Mouse (Mus musculus): ENCODE measurements around the gene Plekhm2. TPM values are rescaled to one million over a fixed set of nuclear protein-coding genes. Genes with fewer than 3 reads are reported as not detected.

The Plekhm2 gene
- polyA plus RNA-seq, 1 experiment from 2014 or later = 3.5 TPM

DNA sequence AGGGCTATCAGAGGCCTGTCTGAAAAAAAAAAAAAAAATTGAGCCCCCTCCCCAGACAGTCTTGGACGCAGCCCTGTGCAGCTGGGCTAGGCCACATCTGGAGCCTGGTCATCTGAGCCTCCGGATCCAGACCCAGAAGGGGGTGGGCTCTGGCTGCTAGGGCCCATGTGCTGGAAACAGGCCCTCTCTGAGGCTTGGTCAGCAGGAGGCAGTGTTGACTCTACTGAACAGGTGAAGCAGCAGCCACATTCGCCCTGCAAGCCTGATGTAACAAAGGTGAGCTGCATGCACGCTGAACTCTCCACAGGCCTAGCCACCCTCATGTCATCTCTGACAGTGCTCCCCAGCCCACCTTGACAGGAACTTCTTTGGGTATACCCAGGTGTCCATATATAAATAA is 5.0 kb downstream of the Plekhm2 start:
- ATAC-seq (replicated peaks; ENCODE audit: insufficient number of reproducible peaks, low FRiP score, low TSS enrichment, low read depth) (no peak), DNase-seq (ENCODE audit: low spot score) (peak; percentile 28)
- H3K27me3 ChIP-seq (ENCODE audit: control insufficient read depth, insufficient read depth, low read length) = no peaks in the 10 kb centered on the region
- no peak overlapping the region for H3K4me2 ChIP-seq (ENCODE audit: low read depth, low read length)
- H3K27ac ChIP-seq (replicated peaks; ENCODE audit: low read depth, low read length) = no peak overlapping the region
- no peaks in the 10 kb centered on the region for H3K36me3 ChIP-seq (replicated peaks; ENCODE audit: control insufficient read depth, insufficient read depth, low read depth, low read length)
- WGBS = 41% methylated on average over 4 of the region's 4 CpGs
- peaks cover 4% of the 10 kb centered on the region for H3K4me1 ChIP-seq (ENCODE audit: control insufficient read depth, insufficient read depth, low read length)
- H3K9me3 ChIP-seq (replicated peaks; ENCODE audit: control insufficient read depth, low read length) = no peaks in the 10 kb centered on the region
- H3K4me3 ChIP-seq (ENCODE audit: low read depth, low read length) = no peak overlapping the region
- H3K9ac ChIP-seq (replicated peaks; ENCODE audit: low read length) = no peak overlapping the region

DNA sequence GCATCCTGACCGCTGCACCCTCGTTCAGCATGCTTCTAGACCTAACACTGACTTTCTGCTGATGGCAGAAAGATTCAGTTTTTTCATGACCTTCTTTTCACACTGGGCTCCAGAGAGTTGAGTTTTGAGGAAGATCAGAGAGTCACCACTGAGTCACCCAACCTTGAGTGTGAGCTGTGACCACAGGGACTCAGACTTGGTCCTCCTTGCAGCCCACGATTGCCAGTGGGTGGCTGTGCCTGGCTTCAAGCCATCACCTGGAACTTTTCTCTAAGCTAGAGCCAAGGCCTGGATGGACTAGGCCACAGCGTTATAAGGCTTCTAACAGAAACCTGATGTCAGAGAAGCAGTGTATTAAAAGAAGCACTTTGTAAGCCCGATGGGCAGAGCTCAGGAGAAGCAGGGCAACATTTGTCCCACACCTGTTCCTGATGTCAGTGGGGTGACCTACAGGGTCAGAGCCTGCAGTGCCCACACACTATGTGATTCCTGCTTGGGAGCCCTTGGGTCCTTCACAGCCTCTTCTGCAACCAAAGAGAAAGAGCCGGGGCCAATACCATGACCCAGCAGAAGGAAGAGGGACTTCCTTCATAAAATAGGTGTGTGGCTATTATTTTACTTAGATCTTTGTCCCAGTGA is 5.7 kb downstream of the Plekhm2 start:
- Histone ChIP-seq H3K4me2 (ENCODE audit: low read depth, low read length) (no peak overlapping the region), H3K9me3 (replicated peaks; ENCODE audit: control insufficient read depth, low read length) (no peaks in the 10 kb centered on the region), H3K27ac (replicated peaks; ENCODE audit: low read depth, low read length) (no peak overlapping the region), H3K9ac (replicated peaks; ENCODE audit: low read length) (no peak overlapping the region), H3K27me3 (ENCODE audit: control insufficient read depth, insufficient read depth, low read length) (no peaks in the 10 kb centered on the region), H3K4me3 (ENCODE audit: low read depth, low read length) (no peak overlapping the region), H3K36me3 (replicated peaks; ENCODE audit: control insufficient read depth, insufficient read depth, low read depth, low read length) (no peaks in the 10 kb centered on the region), H3K4me1 (ENCODE audit: control insufficient read depth, insufficient read depth, low read length) (no peaks in the 10 kb centered on the region)
- no peak for DNase-seq (ENCODE audit: low spot score)
- 82% methylated on average over 6 of the region's 6 CpGs for WGBS
- no peak for ATAC-seq (replicated peaks; ENCODE audit: insufficient number of reproducible peaks, low FRiP score, low TSS enrichment, low read depth)

DNA sequence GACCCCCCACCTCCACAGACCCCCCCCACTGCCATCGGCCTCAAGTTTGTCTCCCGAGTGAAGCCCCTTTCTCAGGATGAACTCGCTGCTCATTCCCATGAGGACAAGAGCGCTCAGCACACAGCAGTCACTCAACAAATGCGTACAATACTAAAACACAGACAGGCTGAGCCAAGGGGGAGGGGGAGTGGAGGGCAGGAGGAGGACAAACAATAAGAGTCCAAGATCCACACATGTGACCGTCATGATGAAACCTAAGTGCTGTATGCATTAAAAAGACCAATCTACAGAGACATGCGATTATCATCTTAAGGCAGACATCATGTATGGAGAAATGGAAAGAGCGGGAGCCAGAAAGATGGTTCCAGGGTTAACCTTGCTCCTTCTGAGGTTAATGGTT is 7.8 kb downstream of the Plekhm2 start:
- Histone ChIP-seq H3K9ac (replicated peaks; ENCODE audit: low read length) (no peak overlapping the region), H3K4me2 (ENCODE audit: low read depth, low read length) (no peak overlapping the region), H3K9me3 (replicated peaks; ENCODE audit: control insufficient read depth, low read length) (no peaks in the 10 kb centered on the region), H3K27ac (replicated peaks; ENCODE audit: low read depth, low read length) (no peak overlapping the region), H3K4me3 (ENCODE audit: low read depth, low read length) (no peak overlapping the region), H3K27me3 (ENCODE audit: control insufficient read depth, insufficient read depth, low read length) (no peaks in the 10 kb centered on the region), H3K36me3 (replicated peaks; ENCODE audit: control insufficient read depth, insufficient read depth, low read depth, low read length) (no peaks in the 10 kb centered on the region), H3K4me1 (ENCODE audit: control insufficient read depth, insufficient read depth, low read length) (no peaks in the 10 kb centered on the region)
- DNase-seq (ENCODE audit: low spot score) = no peak
- 83% methylated on average over 8 of the region's 8 CpGs for WGBS
- no peak for ATAC-seq (replicated peaks; ENCODE audit: insufficient number of reproducible peaks, low FRiP score, low TSS enrichment, low read depth)

DNA sequence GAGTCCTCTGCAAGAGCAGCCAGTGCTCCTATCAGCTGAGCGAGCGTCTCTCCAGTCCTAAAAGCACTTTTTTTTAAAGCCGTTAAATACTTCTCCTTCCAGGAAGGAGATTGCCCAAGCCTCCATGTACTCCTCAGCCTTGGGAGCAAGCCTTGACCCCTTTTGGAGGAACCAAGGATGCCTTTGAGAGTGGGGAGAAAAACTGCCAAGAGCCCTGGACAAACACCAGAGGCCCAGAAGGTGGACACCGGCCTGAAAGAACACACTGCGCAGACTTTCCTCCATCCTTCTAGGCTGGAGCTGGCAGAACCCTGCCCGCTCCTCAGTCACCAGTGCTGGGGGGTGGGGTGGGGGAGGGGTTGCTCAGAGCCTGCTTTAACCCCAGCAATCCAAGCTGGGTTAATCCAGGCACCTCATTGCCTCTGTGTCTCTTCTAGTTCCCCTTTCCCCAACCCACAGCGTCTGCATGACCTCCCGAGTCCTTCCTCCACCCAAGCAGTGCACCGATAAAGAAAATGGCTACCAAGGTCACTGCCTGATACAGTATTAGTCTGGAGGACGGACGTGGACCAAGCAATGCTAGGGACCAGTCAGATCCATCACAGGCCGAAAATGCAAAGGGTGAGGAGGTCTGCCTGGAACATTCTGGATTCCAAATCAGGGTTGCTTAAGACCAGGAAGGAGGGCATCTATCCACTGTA is 8.6 kb downstream of the Plekhm2 start:
- no peaks in the 10 kb centered on the region for H3K36me3 ChIP-seq (replicated peaks; ENCODE audit: control insufficient read depth, insufficient read depth, low read depth, low read length)
- DNase-seq (ENCODE audit: low spot score) (no peak), ATAC-seq (replicated peaks; ENCODE audit: insufficient number of reproducible peaks, low FRiP score, low TSS enrichment, low read depth) (no peak)
- H3K4me1 ChIP-seq (ENCODE audit: control insufficient read depth, insufficient read depth, low read length) = no peaks in the 10 kb centered on the region
- no peaks in the 10 kb centered on the region for H3K27me3 ChIP-seq (ENCODE audit: control insufficient read depth, insufficient read depth, low read length)
- WGBS = 88% methylated on average over 12 of the region's 12 CpGs
- H3K4me2 ChIP-seq (ENCODE audit: low read depth, low read length) = no peak overlapping the region
- H3K27ac ChIP-seq (replicated peaks; ENCODE audit: low read depth, low read length) = no peak overlapping the region
- H3K4me3 ChIP-seq (ENCODE audit: low read depth, low read length) = no peak overlapping the region
- H3K9me3 ChIP-seq (replicated peaks; ENCODE audit: control insufficient read depth, low read length) = no peaks in the 10 kb centered on the region
- H3K9ac ChIP-seq (replicated peaks; ENCODE audit: low read length) = no peak overlapping the region

DNA sequence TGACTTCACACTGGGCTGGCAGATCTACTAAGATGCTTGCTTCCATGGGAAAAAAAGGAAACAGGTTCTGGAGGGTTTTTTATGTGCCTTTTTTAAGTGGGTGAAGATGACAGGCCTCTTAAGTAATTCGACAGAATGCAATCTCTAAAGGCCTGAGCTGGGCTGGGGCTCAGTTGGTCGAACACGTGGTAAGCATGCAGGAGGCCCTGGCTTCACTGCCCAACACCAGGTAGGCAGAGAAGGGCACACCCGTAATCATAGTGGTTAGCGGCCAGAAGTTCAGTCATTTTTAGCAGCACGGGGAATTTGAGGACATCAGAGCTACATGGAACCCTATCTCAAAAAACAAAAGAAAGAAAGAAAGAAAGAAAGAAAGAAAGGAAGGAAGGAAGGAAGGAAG is 10.2 kb downstream of the Plekhm2 start:
- Histone ChIP-seq H3K9me3 (replicated peaks; ENCODE audit: control insufficient read depth, low read length) (no peaks in the 10 kb centered on the region), H3K4me3 (ENCODE audit: low read depth, low read length) (no peak overlapping the region), H3K4me2 (ENCODE audit: low read depth, low read length) (no peak overlapping the region), H3K9ac (replicated peaks; ENCODE audit: low read length) (no peak overlapping the region), H3K27ac (replicated peaks; ENCODE audit: low read depth, low read length) (no peak overlapping the region), H3K4me1 (ENCODE audit: control insufficient read depth, insufficient read depth, low read length) (no peaks in the 10 kb centered on the region), H3K36me3 (replicated peaks; ENCODE audit: control insufficient read depth, insufficient read depth, low read depth, low read length) (no peaks in the 10 kb centered on the region), H3K27me3 (ENCODE audit: control insufficient read depth, insufficient read depth, low read length) (no peaks in the 10 kb centered on the region)
- DNase-seq (ENCODE audit: low spot score) = no peak
- ATAC-seq (replicated peaks; ENCODE audit: insufficient number of reproducible peaks, low FRiP score, low TSS enrichment, low read depth) = no peak
- WGBS = 89% methylated on average over 6 of the region's 6 CpGs

DNA sequence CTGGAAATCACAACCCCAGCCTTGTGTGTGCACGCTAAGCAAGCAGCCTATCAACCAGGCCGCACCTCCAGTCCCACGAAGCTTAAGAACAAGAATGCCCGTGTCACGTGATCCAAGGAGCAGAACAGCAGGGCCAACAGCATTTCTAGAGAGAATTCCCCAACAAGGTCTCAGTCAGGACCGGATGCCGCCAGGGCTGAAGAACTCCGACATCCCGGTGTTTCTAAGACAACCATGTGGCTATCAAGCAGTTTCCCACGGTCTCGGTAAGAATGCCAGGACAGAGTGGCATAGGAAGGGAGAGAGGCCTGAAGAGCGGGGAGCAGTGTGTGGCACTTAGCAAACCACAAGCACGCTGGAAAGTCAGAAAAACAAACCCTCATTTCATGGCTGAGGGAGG is 10.9 kb downstream of the Plekhm2 start:
- WGBS = 93% methylated on average over 13 of the region's 13 CpGs

DNA sequence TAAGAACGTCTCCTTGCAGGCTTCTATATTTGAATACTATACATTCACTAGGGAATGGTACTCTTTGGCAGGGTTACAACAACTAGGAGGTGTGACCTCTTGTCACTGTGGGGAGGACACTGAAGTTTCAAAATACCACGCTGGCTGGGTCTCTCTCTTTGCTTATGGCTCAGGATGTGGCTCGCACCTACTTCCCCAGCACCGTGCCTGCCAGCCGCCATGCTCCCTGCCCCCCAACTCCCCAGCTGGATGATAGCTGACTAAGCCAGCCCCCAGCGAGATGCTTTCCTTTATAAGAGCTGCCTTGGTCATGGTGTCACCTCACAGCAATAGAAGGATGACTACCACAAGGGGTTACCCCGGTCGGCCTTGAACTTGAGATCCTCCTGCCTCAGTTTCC is 11.7 kb downstream of the Plekhm2 start:
- H3K9me3 ChIP-seq (replicated peaks; ENCODE audit: control insufficient read depth, low read length) = no peaks in the 10 kb centered on the region
- no peak overlapping the region for H3K27ac ChIP-seq (replicated peaks; ENCODE audit: low read depth, low read length)
- DNase-seq (ENCODE audit: low spot score) (no peak), ATAC-seq (replicated peaks; ENCODE audit: insufficient number of reproducible peaks, low FRiP score, low TSS enrichment, low read depth) (no peak)
- H3K36me3 ChIP-seq (replicated peaks; ENCODE audit: control insufficient read depth, insufficient read depth, low read depth, low read length) = no peaks in the 10 kb centered on the region; the same call in 1 of the 2 replicates
- H3K27me3 ChIP-seq (ENCODE audit: control insufficient read depth, insufficient read depth, low read length) = no peaks in the 10 kb centered on the region
- 90% methylated on average over 8 of the region's 8 CpGs for WGBS
- H3K4me2 ChIP-seq (ENCODE audit: low read depth, low read length) = no peak overlapping the region
- no peak overlapping the region for H3K4me3 ChIP-seq (ENCODE audit: low read depth, low read length)
- H3K9ac ChIP-seq (replicated peaks; ENCODE audit: low read length) = no peak overlapping the region
- H3K4me1 ChIP-seq (ENCODE audit: control insufficient read depth, insufficient read depth, low read length) = no peaks in the 10 kb centered on the region

More for the DNA sequence above, 10.9 kb downstream of the Plekhm2 start:
- no peaks in the 10 kb centered on the region; the same call in 1 of the 2 replicates for H3K36me3 ChIP-seq (replicated peaks; ENCODE audit: control insufficient read depth, insufficient read depth, low read depth, low read length)
- DNase-seq (ENCODE audit: low spot score) (no peak), ATAC-seq (replicated peaks; ENCODE audit: insufficient number of reproducible peaks, low FRiP score, low TSS enrichment, low read depth) (no peak)
- H3K27ac ChIP-seq (replicated peaks; ENCODE audit: low read depth, low read length) = no peak overlapping the region
- no peaks in the 10 kb centered on the region for H3K27me3 ChIP-seq (ENCODE audit: control insufficient read depth, insufficient read depth, low read length)
- no peak overlapping the region for H3K4me2 ChIP-seq (ENCODE audit: low read depth, low read length)
- H3K9me3 ChIP-seq (replicated peaks; ENCODE audit: control insufficient read depth, low read length) = no peaks in the 10 kb centered on the region
- H3K9ac ChIP-seq (replicated peaks; ENCODE audit: low read length) = no peak overlapping the region
- no peaks in the 10 kb centered on the region for H3K4me1 ChIP-seq (ENCODE audit: control insufficient read depth, insufficient read depth, low read length)
- no peak overlapping the region for H3K4me3 ChIP-seq (ENCODE audit: low read depth, low read length)

DNA sequence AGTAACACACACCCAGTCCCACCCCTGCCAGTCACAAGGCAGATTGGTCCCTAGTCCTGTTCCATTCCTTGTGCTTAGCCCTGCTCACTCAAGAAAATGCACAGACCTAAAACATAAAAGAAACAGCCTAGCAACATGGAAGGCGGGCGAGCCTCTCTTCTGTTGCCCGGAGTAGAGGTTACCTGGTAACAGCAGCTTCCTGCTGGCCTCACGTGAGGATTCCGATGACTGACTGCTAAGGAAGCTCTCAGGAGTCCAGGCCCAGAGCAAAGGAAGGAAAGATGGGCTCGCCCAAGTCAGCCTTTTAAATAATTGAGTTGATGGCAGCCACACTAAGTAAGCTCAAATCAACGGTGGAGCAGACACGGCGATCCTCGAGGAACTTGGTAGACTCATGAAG is 12.8 kb downstream of the Plekhm2 start:
- no peak for ATAC-seq (replicated peaks; ENCODE audit: insufficient number of reproducible peaks, low FRiP score, low TSS enrichment, low read depth)
- H3K4me1 ChIP-seq (ENCODE audit: control insufficient read depth, insufficient read depth, low read length) = no peaks in the 10 kb centered on the region
- WGBS = 88% methylated on average over 10 of the region's 10 CpGs
- H3K4me2 ChIP-seq (ENCODE audit: low read depth, low read length) = no peak overlapping the region
- no peak overlapping the region for H3K4me3 ChIP-seq (ENCODE audit: low read depth, low read length)
- H3K9ac ChIP-seq (replicated peaks; ENCODE audit: low read length) = no peak overlapping the region
- no peak overlapping the region for H3K27ac ChIP-seq (replicated peaks; ENCODE audit: low read depth, low read length)
- no peaks in the 10 kb centered on the region for H3K9me3 ChIP-seq (replicated peaks; ENCODE audit: control insufficient read depth, low read length)
- no peak for DNase-seq (ENCODE audit: low spot score)
- H3K36me3 ChIP-seq (replicated peaks; ENCODE audit: control insufficient read depth, insufficient read depth, low read depth, low read length) = no peaks in the 10 kb centered on the region; the same call in 1 of the 2 replicates
- no peaks in the 10 kb centered on the region for H3K27me3 ChIP-seq (ENCODE audit: control insufficient read depth, insufficient read depth, low read length)

All from embryonic facial prominence, embryonic 11.5 days (tissue).